Mouse (Mus musculus) activated CD4-positive, CD25-positive, alpha-beta regulatory T cell, adult 4 months (primary cell): ENCODE measurements around the gene Chp2. TPM values are rescaled to one million over a fixed set of nuclear protein-coding genes. Genes with fewer than 3 reads are reported as not detected.

Experiments
- ATAC-seq: one replicate; pipeline ENCODE4 v1.8.0; 2017
- polyA plus RNA-seq, 2 experiments: library from polyadenylated mRNA; unstranded; fragments of 100-300 nt; shearing (Covaris generic); gene quantifications; one replicate each; pipeline ENCODE4 v1.2.1; 2017

The Chp2 gene
- polyA plus RNA-seq, 2 experiments from 2014 or later = not detected

GRCm38 (mm10) chr7:122244166-122244565 is 24.9 kb downstream of the Chp2 start:
- ATAC-seq = no peak

GRCm38 (mm10) chr7:122244584-122244983 is 25.3 kb downstream of the Chp2 start:
- ATAC-seq = no peak

GRCm38 (mm10) chr7:122245976-122246375 is 26.7 kb downstream of the Chp2 start:
- ATAC-seq = no peak

DNA sequence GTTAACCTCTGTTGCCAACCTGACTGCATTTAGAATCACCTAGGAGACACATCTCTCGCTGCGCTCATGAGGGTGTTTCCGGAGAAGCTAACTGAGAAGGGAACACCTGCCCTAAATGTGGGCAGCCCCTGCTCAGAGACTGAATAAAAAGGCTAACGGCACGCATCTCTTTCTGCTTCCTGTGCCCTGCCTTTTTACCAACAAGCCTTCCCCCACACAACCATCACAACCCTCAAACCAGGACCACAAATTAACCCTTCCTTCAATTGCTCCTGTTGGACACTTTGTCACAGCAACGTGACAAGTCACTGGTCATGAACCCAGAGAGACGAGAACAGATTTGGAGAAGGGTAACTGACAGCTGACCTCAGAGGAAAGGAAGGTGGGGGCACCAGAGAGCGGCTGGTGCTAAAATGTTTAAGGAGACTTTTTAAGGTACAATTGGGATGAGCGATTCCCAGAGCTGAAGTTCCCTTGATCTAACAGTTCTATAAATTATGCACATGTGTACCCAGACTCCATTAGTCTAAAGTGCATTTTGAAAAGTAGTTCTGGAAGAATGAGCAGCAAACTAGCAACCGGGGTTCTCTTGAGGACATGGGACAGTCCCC is 28.1 kb downstream of the Chp2 start:
- no peak for ATAC-seq

- ATAC-seq = no peak
Observed at GRCm38 (mm10) chr7:122249321-122249821, 30.1 kb downstream of the Chp2 start.

DNA sequence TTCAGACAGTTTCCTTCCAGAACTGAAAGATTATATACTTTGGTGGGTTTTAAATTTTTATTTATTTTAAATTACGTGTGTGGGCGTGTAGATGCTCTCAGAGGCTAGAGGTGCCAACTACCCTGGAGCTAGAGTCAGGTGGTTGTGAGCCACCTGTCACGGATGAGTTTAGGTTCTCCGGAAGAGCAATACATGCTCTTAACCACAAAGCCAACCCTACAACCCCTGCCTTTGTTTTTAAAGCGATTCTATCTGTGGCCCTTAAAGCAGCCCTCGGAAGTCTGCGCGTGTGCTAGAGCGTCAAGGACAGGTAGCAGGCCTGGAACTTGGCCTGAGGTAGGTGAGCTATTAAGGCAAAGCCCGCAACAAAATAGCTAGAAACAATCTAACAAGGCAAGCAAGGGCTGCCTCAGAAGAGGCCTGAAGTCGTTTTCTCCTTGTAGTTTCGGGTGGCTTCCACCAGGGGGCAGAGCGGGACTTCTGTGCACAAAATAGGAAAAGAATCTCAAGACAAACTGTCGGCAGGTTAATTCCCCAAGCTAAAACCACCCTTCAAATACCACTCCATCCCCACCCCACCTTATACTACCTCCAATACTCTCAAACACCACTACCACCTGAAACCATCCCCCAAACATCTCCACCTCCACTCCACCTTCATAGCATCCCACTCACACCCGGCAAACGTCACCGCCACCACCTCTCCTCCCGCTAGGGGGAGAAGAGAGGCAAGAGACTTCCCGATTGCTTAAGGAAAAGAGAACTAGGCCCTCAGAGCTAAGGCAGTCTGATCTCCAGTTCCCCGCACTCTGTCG is 32.1 kb downstream of the Chp2 start:
- peak; percentile 86 for ATAC-seq

DNA sequence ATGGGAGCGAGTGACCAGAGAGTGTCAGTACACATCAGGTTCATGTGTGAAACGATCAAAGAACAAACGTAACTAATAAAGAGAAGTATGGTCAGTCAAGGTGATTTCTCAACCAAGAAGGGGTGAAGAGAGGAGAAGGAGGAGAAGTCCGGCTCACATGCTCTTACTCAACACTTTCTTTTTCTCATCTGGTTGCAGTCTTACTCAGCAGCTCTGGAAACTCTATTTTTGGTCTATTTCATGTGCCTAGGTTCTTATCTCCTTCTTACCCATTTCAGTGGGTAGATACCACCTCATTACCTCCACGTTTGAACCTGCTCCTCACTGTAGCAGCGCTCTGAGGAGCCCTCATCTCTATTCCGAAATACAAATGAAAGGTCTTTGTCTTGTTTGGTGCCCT is 37.4 kb downstream of the Chp2 start:
- no peak for ATAC-seq

DNA sequence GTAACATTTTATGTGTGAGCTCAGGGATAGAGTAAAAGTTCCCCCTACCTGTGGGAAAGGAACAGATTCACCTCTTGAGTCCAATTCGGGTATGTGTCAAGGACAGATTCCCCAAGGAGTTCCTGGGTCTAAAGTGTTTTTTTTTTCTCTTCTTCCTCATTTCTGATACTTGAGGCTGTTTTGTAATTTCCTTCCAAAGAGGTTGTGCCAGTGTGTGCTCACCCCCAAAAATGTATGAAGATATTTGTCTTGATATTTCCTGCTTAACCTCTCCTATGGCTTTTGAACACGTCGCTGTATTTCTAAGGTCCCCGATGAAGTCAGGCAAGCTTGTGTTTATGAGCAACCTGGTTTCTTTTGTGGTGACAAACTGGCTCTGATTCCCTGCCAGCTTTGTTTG is 39.2 kb downstream of the Chp2 start:
- no peak for ATAC-seq

DNA sequence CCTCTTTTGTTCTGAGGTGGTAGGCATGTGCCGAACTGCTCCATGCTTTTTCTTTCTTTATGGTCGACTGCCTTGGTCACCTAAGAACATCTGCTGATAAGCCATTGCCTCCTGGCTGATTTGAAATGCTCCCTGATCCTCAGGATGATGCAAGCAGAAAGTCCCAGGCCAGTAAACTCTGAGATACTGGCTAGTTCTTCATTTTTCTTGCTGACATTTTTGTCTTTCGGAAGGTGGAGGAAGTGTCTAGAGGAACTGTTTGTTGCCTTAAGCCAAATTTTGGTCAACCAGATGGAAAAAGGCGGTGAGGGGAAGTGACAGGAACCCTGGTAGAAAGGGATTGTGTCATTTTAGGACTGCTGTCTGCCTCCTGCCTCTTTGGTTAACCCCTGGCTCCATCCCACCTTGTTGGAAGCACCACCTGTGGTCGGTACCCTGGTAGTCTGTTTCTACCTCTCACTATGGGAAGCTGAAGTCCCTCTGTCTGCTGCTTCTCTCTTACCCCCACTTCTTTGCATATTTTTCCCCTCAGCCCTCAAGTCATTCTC is 40.8 kb downstream of the Chp2 start:
- ATAC-seq = no peak

DNA sequence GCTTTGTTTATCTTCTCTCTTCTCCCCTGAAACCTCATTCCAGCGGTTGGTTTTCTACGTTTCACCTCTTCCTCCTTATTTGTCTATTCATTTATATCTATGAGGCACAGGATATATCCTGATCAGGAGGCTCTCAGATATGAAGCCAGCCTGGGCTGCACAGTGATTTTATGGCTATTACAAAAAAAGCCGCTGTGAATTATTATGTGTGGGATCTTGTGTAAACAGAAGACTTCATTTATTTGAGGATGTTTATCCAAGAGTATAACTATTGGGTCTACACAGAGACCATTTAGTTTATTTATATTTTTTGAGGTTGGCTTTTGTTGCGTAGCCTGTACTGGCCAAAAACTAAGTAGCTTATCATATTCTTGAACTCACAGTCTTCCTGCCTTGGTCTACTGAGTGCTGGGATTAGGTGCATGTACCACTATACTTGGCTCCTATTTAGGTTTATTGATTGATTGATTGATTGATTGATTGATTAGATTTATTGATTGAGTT is 49.7 kb downstream of the Chp2 start:
- ATAC-seq = no peak

DNA sequence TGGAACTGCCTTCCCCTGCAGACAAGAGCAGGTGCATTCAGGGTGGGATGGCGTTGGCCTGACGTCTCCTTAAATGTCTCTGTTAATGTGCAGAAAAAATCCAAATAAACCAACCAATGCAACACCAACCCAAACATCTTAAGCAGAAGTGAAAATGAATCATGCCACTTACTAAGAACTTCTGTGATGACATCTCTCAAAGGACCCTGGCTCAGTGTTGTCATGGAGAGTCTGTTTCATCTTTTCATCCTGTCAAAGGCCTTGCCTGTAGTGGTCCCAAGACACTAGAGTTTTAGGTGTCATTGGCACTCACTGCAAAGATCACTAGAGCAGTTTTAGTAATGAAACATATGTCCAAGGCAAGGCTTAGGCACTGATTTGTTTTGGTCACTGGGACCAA is 53.0 kb downstream of the Chp2 start:
- no peak for ATAC-seq

Other genes with a start within 250 kb of the Chp2 start
- gene Cog7, start 237.8 kb upstream of the Chp2 start, polyA plus RNA-seq = 10 to 100 TPM in 1 of 2 experiments, 1 to 10 TPM in 1; 8.3 to 10.3 TPM
- gene Gga2, start 198.3 kb upstream of the Chp2 start, polyA plus RNA-seq = 1 to 10 TPM in 1 of 2 experiments, under 1 TPM in 1; 0.83 to 2.4 TPM
- 10 to 100 TPM; 10.1 to 12.7 TPM for gene Ubfd1, start 152.3 kb upstream of the Chp2 start, polyA plus RNA-seq
- 1 to 10 TPM; 3.8 to 4.7 TPM for gene Ears2, start 152.2 kb upstream of the Chp2 start, polyA plus RNA-seq
- gene Ndufab1, start 117.6 kb upstream of the Chp2 start, polyA plus RNA-seq = 100 to 1,000 TPM; 148 to 236 TPM
- 10 to 100 TPM; 10.5 to 10.6 TPM for gene Palb2, start 86.5 kb upstream of the Chp2 start, polyA plus RNA-seq
- gene Dctn5, start 86.5 kb upstream of the Chp2 start, polyA plus RNA-seq = 100 to 1,000 TPM; 120 to 122 TPM
- gene Plk1, start 60.1 kb upstream of the Chp2 start, polyA plus RNA-seq = 10 to 100 TPM; 11.5 to 23.1 TPM
- gene Ern2, start 33.3 kb upstream of the Chp2 start, polyA plus RNA-seq = not detected
- gene Prkcb, start 69.3 kb downstream of the Chp2 start, polyA plus RNA-seq = 10 to 100 TPM; 71.9 to 78.3 TPM